Mouse (Mus musculus): ENCODE measurements at regions not wholly inside any gene's neighbourhood (a gene's known extent, or its start where the extent isn't known, plus 50 kb on each side); places are given as distances from the start of the nearest gene placed in this dataset.

DNA sequence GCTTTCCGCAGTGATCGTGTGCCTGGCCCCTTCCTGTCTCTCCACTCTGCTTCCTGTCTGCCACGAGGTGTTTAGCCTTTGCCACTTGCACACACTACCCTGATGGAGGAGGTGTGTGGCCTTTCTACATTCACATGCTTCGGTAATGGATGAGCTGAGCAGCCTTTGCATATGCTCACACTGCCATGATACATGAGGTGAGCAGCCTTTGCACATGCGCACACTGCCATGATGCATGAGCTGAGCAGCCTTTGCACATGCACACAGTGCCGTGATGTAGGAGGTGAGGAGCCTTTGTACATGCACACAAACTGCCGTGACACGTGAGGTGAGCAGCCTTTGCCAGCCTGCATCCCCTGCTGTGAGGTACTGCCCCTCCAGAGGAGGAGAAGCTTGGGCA lies 58.3 kb downstream of the Erv3 start:
- no peak for DNase-seq (ENCODE audit: low spot score)

DNA sequence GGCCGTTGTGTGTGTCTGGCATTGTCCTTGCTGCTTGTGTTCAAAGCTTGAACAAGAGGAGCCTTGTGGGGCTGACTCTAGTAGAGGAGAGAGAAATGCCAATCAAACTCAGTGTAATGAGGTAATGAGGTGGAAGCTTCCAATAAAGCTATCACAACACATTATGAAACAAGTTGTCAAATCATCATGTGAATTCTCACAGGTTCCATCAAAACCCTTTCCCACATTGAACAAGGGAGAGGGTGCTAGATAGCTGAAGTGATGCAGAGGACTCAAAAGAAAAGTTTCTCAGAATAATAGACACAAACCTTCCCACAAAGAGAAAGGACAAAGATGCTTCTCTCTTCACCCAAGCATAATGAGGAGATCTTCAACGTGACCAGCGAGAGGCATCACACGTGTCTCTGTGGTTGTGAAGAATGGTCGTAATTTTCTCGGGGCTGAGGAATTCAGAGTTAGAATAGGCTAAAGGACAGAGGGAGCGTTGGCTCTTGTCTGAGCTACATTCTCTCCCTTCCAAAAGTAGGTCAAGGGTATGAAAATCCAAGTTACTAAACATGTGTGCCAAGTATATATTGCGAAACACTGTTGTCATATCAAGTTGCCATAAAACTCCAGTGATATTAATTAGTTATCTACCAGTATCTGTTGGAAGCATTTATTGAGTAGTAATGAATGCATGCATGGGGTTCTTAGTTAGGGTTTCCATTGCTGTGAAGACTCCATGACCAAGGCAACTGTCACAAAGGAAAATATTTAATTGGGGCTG lies 59.2 kb downstream of the Erv3 start:
- no peak for DNase-seq (ENCODE audit: low spot score)

GRCm38 (mm10) chr2:131799486-131799885 lies 60.1 kb downstream of the Erv3 start:
- DNase-seq (ENCODE audit: low spot score), result no peak

DNA sequence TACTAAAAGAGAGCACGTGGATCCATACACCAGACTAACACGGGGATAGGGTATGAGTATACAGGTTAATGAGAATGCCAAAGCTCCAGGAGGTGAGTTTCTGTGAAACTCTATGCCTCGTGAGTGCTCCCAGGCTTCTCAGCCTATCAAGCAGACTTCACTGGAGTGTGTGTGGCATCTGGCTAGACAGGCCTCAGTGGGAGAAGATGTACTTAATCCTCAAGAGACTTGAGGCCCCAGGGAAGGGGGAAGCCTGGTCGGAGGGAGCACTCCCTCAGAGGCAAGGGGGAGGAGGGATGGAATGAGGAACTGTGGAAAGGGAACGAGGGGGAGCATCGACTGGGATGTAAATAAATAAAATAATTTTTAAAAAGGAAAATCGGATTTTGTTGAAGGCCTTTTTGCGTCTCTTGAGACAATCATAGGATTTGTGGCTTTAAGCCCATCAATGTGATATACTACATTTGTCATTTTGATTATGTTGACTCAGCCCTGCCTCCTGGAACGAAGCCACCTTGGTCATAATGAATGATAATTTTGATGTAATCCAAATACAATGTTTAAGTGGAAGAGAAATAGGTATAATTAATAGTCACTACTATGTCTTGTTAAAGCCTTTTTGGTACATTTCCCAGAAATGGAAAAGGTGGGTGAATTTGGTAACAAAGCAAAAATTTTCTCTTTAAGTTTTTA lies 62.4 kb downstream of the Erv3 start:
- DNase-seq (ENCODE audit: low spot score), result no peak

DNA sequence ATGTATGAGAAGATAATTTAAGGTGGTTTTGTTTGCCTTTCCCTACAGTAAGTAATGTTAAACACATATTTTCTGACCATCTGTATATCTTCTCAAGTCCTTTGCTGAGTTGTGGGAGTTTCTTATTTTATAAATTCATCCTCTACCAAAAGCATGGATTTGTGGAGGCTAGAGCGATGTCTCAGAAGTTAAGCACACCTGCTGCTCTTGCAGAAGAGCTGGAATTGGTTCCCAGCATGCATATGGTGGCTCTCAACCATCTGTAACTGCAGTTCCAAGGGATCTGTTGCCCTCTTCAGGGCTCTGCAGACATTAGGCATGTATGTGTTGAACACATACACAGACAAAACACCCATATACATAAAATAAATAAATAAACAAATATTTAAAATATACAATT lies 84.2 kb downstream of the Erv3 start:
- no peak for DNase-seq (ENCODE audit: low spot score)

- no peak for DNase-seq (ENCODE audit: low spot score)
Measured at GRCm38 (mm10) chr2:131773691-131774090, 85.9 kb downstream of the Erv3 start.

- no peak for DNase-seq (ENCODE audit: low spot score)
Measured at GRCm38 (mm10) chr2:131772163-131772562, 87.4 kb downstream of the Erv3 start.

GRCm38 (mm10) chr2:131770852-131771251 lies 88.7 kb downstream of the Erv3 start:
- peak; percentile 70 for DNase-seq (ENCODE audit: low spot score)

DNA sequence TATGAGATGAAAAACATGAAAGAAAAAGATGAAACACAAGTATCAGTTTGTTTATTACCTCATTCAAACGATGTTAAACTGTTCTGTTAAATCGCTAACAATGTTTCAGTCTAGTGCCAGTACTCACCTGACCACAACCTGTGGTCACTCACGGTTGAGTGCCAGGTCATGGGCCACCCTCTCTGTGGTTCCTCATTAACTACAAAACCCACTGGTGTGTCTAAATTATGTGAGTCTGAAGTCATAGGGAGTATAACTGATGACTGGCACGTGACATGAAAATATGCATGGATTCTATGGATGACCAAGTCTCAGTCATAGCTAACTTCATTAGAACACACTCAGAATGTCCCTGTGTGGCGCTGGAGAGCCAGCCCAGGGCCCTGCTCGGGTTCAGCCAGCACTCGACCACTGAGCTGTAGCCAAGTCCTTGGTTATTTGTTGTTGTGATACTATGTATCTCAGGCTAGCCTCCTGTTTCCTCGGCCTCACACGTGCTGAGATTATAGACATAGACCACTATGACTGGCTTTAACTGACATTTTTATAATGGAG lies 89.8 kb downstream of the Erv3 start:
- DNase-seq (ENCODE audit: low spot score), result no peak

GRCm38 (mm10) chr2:131766500-131766899 lies 93.0 kb downstream of the Erv3 start:
- DNase-seq (ENCODE audit: low spot score), result no peak

- no peak for DNase-seq (ENCODE audit: low spot score)
Measured at GRCm38 (mm10) chr2:131761507-131761906, 98.0 kb downstream of the Erv3 start.

DNA sequence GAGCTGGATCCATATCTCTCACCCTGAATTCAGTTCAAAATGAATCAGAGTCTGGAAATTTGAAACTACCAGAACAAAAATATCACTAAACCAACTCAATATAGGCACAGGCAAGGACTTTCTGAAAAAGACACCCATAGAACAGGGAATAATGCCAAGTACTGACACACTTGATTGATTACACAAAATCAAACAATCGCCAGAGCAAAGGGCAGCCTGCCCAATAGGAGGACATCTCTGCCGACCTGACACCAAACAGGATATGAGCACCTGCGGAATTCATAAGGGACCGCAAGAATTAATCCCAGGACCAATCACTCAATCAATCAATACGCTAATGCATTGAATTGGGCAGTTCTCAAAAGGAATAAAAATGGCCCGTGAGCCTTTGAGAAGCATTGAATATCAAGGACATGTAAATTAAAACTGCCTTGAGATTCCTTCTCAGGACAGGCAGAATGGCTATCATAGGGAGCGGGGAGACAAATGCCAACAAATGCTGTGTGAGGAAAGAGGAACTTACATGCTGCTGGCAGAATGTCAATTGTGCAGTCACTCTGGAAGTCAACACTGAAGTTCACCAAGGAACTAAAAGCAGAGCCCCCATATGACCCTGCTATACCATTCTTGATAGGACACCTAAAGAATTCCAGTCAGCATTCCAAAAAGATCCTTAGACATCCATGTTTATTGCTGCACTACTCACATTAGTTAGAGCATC lies 102.2 kb downstream of the Erv3 start:
- DNase-seq (ENCODE audit: low spot score), result no peak

DNA sequence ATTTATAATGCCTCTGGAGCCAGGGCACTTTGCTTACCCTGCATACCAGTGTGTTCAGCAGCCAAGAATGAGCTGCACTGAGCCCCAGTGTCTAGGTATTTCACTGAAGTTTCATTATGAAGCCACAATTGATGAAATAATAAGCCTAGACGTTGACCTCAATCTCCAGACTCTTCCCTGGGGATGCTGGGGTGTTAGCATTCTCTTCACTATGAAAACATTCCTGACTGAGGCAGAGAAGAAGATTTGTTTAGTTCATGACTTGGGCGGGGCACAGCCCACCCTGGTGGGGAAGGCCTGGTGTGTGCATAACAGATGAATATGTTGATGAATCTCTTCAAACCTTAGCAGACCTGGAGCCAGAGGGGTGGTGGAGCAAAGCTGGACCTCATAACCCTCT lies 104.4 kb downstream of the Erv3 start:
- DNase-seq (ENCODE audit: low spot score), result no peak

GRCm38 (mm10) chr2:131753436-131753835 lies 106.1 kb downstream of the Erv3 start:
- no peak for DNase-seq (ENCODE audit: low spot score)

- no peak for DNase-seq (ENCODE audit: low spot score)
Measured at GRCm38 (mm10) chr2:131750679-131751078, 108.9 kb downstream of the Erv3 start.

GRCm38 (mm10) chr2:131750206-131750605 lies 109.3 kb downstream of the Erv3 start:
- no peak for DNase-seq (ENCODE audit: low spot score)

GRCm38 (mm10) chr2:131749746-131750145 lies 109.8 kb downstream of the Erv3 start:
- DNase-seq (ENCODE audit: low spot score), result no peak

DNA sequence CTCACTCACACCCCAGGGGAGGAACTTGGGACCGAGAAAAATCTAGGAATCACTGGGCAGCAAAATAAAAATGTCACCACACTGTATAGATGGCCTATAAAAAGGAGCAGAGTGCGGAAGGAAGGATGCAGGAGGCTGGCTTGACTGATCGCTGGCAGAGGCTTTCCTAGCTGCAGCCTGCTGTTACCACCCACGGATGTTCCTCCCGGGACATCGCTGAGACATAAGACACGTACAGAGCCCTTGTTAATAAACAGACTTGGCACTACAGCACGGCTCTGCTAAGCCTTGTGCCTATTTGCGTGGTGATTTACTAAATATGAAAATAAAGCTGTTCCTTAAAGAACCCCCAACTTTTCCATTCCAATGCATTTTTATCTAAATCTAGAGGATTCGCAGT lies 110.8 kb downstream of the Erv3 start:
- DNase-seq (ENCODE audit: low spot score), result peak; percentile 73

GRCm38 (mm10) chr2:131747707-131748106 lies 111.8 kb downstream of the Erv3 start:
- DNase-seq (ENCODE audit: low spot score), result no peak

DNA sequence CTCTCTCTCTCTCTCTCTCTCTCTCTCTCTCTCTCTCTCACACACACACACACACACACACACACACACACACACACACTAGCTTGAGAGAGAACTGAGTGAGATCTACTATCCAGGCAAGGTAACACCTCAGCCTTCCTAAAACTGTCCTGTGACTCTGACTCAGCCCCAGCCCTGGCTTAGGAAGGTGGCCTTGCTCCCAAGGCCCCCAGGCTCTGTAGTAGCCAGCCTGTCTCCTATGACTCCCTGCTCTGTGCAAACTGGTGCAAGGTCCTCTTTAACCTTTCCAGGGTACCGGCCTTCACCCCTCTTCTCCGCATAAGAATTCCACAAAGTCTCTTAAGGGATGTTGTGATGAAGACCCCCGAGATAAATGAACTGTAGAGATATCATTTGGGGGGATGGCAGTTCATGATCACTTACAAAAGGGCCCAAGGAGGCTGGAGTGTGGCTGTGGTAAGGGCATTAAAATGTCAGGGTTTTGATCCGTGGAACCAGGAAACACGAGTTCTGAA lies 114.1 kb downstream of the Erv3 start:
- DNase-seq (ENCODE audit: low spot score), result no peak

GRCm38 (mm10) chr2:131744957-131745356 lies 114.6 kb downstream of the Erv3 start:
- DNase-seq (ENCODE audit: low spot score), result no peak

- DNase-seq (ENCODE audit: low spot score), result peak; percentile 58
Measured at GRCm38 (mm10) chr2:131740456-131740855, 119.1 kb downstream of the Erv3 start.

Measured in layer of hippocampus, adult 11-12 months (tissue).